Mouse (Mus musculus): ENCODE results near the gene Angptl7. TPM values are rescaled to one million over a fixed set of nuclear protein-coding genes. Genes with fewer than 3 reads are reported as not detected.

Gene Angptl7
- polyA plus RNA-seq, 1 experiment, result not detected

- no peak overlapping the region for H3K4me3 ChIP-seq (ENCODE audit: low read depth, low read length)
- H3K27ac ChIP-seq (ENCODE audit: insufficient read depth, low read depth, low read length), result no peak overlapping the region
- H3K36me3 ChIP-seq (ENCODE audit: control insufficient read depth, insufficient read depth, low read length), result peaks cover 39% of the 10 kb centered on the region
- WGBS, result 84% methylated on average over 25 of the region's 25 CpGs
- H3K4me1 ChIP-seq (ENCODE audit: control insufficient read depth, insufficient read depth, insufficient read length, low read length), result 0 out of 2 replicates have a peak, but pooled peaks cover 1% of the 10 kb centered on the region
- TF ChIP-seq CTCF (IDR thresholded peaks at IDR 0.05; ENCODE audit: extremely low read depth, insufficient read length, insufficient replicate concordance, low read depth, low read length) (no peak), POLR2A (IDR thresholded peaks at IDR 0.05; ENCODE audit: low read depth, low read length) (no peak)
- no peaks in the 10 kb centered on the region for H3K27me3 ChIP-seq (ENCODE audit: control insufficient read depth, insufficient read depth, low read length)
Observed at GRCm38 (mm10) chr4:148495874-148496689, 4.2 kb downstream of the Angptl7 start.

DNA sequence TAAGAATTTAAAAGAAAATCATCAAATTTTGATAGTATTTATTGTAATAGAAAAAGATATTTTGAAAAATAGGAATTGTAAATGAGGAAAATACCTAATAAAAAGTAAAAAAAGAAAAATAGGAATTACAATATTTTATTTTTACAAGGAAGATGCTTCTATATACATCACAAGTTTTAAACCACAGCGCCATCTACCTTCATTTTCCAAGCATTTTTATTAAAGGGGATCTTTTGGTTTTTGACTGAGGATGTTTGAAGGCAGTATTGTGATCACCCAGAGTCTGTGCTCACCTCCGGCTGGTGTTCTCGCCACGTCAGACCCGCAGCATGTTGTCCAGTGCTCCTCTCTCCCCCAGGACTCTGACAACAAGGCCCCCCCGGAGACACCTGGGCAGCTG lies 5.1 kb downstream of the Angptl7 start:
- WGBS, result 95% methylated on average over 6 of the region's 6 CpGs
- Histone ChIP-seq H3K4me1 (ENCODE audit: control insufficient read depth, insufficient read depth, insufficient read length, low read length) (0 out of 2 replicates have a peak, but pooled peaks cover 2% of the 10 kb centered on the region), H3K36me3 (ENCODE audit: control insufficient read depth, insufficient read depth, low read length) (peaks cover 41% of the 10 kb centered on the region)

GRCm38 (mm10) chr4:148491448-148491847 lies 8.8 kb downstream of the Angptl7 start:
- no peak for TF ChIP-seq CTCF (IDR thresholded peaks at IDR 0.05; ENCODE audit: extremely low read depth, insufficient read length, insufficient replicate concordance, low read depth, low read length)
- no peak for TF ChIP-seq POLR2A (IDR thresholded peaks at IDR 0.05; ENCODE audit: low read depth, low read length)
- Histone ChIP-seq H3K27me3 (ENCODE audit: control insufficient read depth, insufficient read depth, low read length) (no peaks in the 10 kb centered on the region), H3K36me3 (ENCODE audit: control insufficient read depth, insufficient read depth, low read length) (peaks cover 58% of the 10 kb centered on the region), H3K4me3 (ENCODE audit: low read depth, low read length) (no peak overlapping the region), H3K4me1 (ENCODE audit: control insufficient read depth, insufficient read depth, insufficient read length, low read length) (0 out of 2 replicates have a peak, but pooled peaks cover 2% of the 10 kb centered on the region), H3K27ac (ENCODE audit: insufficient read depth, low read depth, low read length) (no peak overlapping the region)
- 86% methylated on average over 7 of the region's 7 CpGs for WGBS

More for the DNA sequence above, 5.1 kb downstream of the Angptl7 start:
- H3K27me3 ChIP-seq (ENCODE audit: control insufficient read depth, insufficient read depth, low read length), result no peaks in the 10 kb centered on the region
- TF ChIP-seq CTCF (IDR thresholded peaks at IDR 0.05; ENCODE audit: extremely low read depth, insufficient read length, insufficient replicate concordance, low read depth, low read length) (no peak), POLR2A (IDR thresholded peaks at IDR 0.05; ENCODE audit: low read depth, low read length) (no peak)
- H3K4me3 ChIP-seq (ENCODE audit: low read depth, low read length), result no peak overlapping the region
- H3K27ac ChIP-seq (ENCODE audit: insufficient read depth, low read depth, low read length), result no peak overlapping the region

DNA sequence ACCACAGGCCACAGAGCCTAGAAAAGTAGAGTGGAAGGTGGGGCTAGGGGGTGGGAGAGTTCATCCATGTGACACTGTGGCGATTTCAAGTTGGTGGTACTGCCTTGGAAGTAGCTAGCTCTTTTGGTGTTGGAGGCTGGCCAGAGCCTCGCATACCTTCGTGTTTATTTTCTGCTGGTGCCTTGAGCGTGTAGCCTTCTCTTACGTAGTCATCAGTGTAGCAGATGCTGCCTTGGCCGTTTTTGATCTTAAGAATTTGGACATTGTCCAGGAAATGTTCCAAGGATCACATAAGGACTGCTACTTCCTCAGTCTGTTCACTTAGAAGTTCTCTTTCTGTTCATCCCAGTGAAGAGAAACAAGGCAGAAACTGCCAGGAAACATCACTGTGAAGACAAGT lies 9.8 kb downstream of the Angptl7 start:
- Histone ChIP-seq H3K4me1 (ENCODE audit: control insufficient read depth, insufficient read depth, insufficient read length, low read length) (0 out of 2 replicates have a peak, but pooled peaks cover 2% of the 10 kb centered on the region), H3K27me3 (ENCODE audit: control insufficient read depth, insufficient read depth, low read length) (no peaks in the 10 kb centered on the region), H3K36me3 (ENCODE audit: control insufficient read depth, insufficient read depth, low read length) (peaks cover 63% of the 10 kb centered on the region), H3K4me3 (ENCODE audit: low read depth, low read length) (no peak overlapping the region), H3K27ac (ENCODE audit: insufficient read depth, low read depth, low read length) (no peak overlapping the region)
- no peak for TF ChIP-seq CTCF (IDR thresholded peaks at IDR 0.05; ENCODE audit: extremely low read depth, insufficient read length, insufficient replicate concordance, low read depth, low read length)
- TF ChIP-seq POLR2A (IDR thresholded peaks at IDR 0.05; ENCODE audit: low read depth, low read length), result no peak
- 42% methylated on average over 6 of the region's 6 CpGs for WGBS

DNA sequence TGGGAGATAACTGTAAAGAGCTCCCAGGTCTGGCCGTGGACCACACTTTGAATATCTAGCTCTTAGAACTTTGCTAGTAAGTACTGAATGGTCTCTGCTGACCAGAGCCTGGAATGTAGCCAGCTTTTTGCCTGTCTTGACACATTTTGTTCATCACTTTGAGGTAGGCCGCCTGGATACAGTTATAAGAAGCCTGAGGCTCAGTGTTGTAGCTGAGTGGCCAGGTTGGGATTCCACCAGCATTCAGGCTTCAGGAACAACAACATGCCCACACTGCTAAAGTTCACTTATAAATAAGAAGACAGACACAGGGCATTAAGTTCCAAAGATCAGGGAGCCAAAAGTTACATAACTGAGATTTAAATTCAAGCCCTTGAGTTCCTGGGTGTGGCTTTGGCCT lies 12.4 kb downstream of the Angptl7 start:
- Histone ChIP-seq H3K4me1 (ENCODE audit: control insufficient read depth, insufficient read depth, insufficient read length, low read length) (0 out of 2 replicates have a peak, but pooled peaks cover 2% of the 10 kb centered on the region), H3K36me3 (ENCODE audit: control insufficient read depth, insufficient read depth, low read length) (peaks cover 75% of the 10 kb centered on the region), H3K27me3 (ENCODE audit: control insufficient read depth, insufficient read depth, low read length) (no peaks in the 10 kb centered on the region), H3K27ac (ENCODE audit: insufficient read depth, low read depth, low read length) (no peak overlapping the region), H3K4me3 (ENCODE audit: low read depth, low read length) (no peak overlapping the region)
- TF ChIP-seq POLR2A (IDR thresholded peaks at IDR 0.05; ENCODE audit: low read depth, low read length) (no peak), CTCF (IDR thresholded peaks at IDR 0.05; ENCODE audit: extremely low read depth, insufficient read length, insufficient replicate concordance, low read depth, low read length) (no peak)
- 84% methylated on average over 2 of the region's 2 CpGs for WGBS

DNA sequence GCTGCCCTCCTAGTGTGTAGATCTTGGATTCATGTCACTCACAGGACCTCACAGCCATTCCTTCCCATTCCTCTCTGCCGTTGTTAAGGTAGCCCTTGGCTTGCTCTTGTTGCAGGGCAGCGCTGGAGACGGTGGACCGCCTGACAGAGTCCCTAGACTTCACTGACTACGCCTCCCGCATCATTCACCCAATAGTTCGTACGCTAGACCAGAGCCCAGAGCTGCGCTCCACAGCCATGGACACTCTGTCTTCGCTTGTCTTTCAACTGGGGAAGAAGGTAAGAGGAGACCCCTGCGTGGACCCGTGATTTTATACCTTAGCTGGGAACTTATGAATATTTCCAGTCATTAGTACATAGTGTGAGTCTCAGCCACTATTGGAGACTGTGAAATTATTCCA lies 15.7 kb downstream of the Angptl7 start:
- WGBS, result 96% methylated on average over 12 of the region's 12 CpGs
- H3K4me1 ChIP-seq (ENCODE audit: control insufficient read depth, insufficient read depth, insufficient read length, low read length), result no peaks in the 10 kb centered on the region
- no peak overlapping the region for H3K27ac ChIP-seq (ENCODE audit: insufficient read depth, low read depth, low read length)
- H3K27me3 ChIP-seq (ENCODE audit: control insufficient read depth, insufficient read depth, low read length), result no peaks in the 10 kb centered on the region
- H3K36me3 ChIP-seq (ENCODE audit: control insufficient read depth, insufficient read depth, low read length), result peaks cover 71% of the 10 kb centered on the region
- TF ChIP-seq CTCF (IDR thresholded peaks at IDR 0.05; ENCODE audit: extremely low read depth, insufficient read length, insufficient replicate concordance, low read depth, low read length), result no peak
- no peak for TF ChIP-seq POLR2A (IDR thresholded peaks at IDR 0.05; ENCODE audit: low read depth, low read length)
- no peak overlapping the region for H3K4me3 ChIP-seq (ENCODE audit: low read depth, low read length)

GRCm38 (mm10) chr4:148481557-148482168 lies 18.6 kb downstream of the Angptl7 start:
- Histone ChIP-seq H3K36me3 (ENCODE audit: control insufficient read depth, insufficient read depth, low read length) (peaks cover 57% of the 10 kb centered on the region), H3K27ac (ENCODE audit: insufficient read depth, low read depth, low read length) (no peak overlapping the region), H3K4me3 (ENCODE audit: low read depth, low read length) (no peak overlapping the region), H3K27me3 (ENCODE audit: control insufficient read depth, insufficient read depth, low read length) (no peaks in the 10 kb centered on the region), H3K4me1 (ENCODE audit: control insufficient read depth, insufficient read depth, insufficient read length, low read length) (no peaks in the 10 kb centered on the region)
- TF ChIP-seq CTCF (IDR thresholded peaks at IDR 0.05; ENCODE audit: extremely low read depth, insufficient read length, insufficient replicate concordance, low read depth, low read length), result no peak
- no peak for TF ChIP-seq POLR2A (IDR thresholded peaks at IDR 0.05; ENCODE audit: low read depth, low read length)
- 88% methylated on average over 2 of the region's 2 CpGs for WGBS

Measured in small intestine, adult 2 months (tissue).